Mouse (Mus musculus) spleen, adult 18-20 months (tissue): ENCODE measurements at regions not wholly inside any gene's neighbourhood (a gene's known extent, or its start where the extent isn't known, plus 50 kb on each side); places are given as distances from the start of the nearest gene placed in this dataset.

Experiments used
- DNase-seq, 2 experiments: peaks; one replicate each; pipeline ENCODE4 v3.0.0; 2022; ENCODE audit warnings: mixed read lengths in 2 of 2

GRCm38 (mm10) chr13:31249525-31249924, 275.5 kb downstream of the Gm5447 start:
- no peak for DNase-seq

DNA sequence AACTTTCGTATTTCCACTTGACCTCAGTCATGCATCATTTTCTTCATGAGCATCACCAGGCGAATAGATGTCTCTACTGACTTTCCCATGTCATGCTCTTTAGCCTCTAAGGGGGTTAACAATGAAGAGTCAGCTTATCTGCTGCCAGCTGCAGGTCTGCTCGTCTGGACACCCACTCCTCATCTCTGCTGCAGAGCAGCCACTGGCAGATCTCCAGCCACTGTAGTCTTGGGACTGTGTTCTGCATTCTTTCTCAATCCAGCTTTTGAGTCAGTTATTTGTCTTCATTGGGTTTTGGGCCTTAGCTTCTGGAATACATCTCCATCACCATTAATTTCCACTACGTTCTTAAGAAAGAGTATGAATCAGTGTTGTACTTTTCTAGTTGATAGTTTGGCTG, 280.0 kb downstream of the Gm5447 start:
- no peak for DNase-seq

- no peak for DNase-seq
Observed at GRCm38 (mm10) chr13:31254744-31255143, 280.7 kb downstream of the Gm5447 start.

DNA sequence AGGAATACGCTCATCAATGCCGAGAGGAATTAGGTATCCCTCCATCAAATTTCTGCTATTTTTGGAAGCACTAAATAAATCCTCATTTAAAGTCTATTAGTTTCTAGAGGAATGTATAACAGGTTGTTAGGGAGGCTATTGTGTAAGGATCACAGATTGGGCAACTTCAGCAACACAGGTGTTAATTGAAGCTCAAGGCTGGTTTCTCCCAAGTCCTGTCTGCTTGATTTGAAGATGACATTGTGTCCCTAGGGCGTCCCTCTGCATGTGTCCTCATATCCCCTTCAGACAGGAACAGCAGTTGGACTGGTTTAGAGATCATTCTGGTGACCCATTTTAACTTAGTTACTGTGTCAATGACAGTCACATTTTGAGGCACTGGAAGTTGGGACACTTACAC, 281.5 kb downstream of the Gm5447 start:
- no peak for DNase-seq

DNA sequence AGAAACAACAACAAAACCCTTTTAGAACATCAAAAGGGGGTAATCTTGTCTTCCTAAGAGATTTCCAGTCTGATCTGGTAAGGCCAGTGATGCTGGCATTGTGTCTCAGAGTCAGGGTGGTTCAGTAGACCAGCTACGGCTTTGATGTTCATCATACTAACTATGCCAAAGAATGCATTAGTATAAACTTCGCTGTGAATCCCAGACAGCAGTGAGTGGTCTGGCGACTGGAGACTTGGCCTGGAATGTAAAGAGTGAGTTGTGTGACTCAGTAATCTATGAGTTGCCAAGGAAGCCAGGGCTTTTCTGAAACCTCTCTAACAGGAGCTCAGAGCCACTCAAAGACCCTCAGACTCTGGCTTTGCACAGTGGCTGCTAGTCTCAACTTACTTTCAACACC, 288.1 kb upstream of the Foxq1 start:
- no peak for DNase-seq

DNA sequence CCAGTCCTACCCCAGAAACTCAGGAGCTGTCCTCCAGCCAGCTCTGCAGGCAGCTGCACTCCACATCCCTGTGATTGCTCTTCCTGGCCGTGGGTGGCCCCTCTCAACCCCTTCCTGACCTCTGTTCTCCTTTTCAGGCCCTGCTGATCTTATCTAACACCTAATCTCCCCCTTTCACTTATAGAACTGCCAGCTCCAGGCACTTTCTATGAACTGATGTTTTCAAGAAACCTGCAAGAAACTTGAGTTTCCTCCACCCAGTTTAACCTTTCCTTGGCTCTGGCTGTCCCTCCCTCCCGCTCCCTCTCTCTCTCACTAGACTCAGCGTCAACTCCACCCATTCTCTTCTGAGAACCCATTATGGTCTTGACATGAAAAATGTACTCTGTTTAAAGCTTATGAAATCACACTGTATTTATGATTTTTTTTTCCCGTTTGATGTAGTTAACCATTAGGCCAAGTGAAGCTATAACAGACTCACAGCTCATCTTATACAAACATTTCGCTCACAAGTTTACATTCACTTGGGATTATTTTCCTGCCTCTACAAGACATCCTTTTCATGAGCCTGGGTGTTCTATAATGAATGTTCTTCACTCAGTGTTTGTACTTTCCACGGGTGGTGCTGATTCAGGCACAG, 279.8 kb upstream of the Foxq1 start:
- DNase-seq = no peak

DNA sequence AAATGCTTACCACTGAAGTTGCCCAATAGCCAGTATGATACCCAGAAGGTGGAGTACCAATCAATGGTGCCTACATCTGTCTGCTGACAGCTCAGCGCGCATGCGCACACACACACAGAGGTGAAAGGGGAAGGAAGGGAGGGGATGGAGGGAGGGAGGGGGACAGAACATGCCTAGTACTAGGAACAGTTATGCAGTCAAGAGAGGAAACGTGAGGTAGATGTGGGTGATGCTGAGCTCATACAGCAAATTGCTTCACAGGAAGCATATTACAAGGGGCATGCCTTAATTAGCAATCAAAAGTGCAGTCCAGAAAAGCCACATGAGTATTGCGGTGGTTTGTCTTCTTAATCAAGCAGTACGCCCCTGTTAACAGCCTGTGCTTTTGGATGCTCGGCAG, 265.3 kb upstream of the Foxq1 start:
- no peak for DNase-seq

- no peak for DNase-seq
Observed at GRCm38 (mm10) chr13:31292584-31293387, 263.1 kb upstream of the Foxq1 start.

DNA sequence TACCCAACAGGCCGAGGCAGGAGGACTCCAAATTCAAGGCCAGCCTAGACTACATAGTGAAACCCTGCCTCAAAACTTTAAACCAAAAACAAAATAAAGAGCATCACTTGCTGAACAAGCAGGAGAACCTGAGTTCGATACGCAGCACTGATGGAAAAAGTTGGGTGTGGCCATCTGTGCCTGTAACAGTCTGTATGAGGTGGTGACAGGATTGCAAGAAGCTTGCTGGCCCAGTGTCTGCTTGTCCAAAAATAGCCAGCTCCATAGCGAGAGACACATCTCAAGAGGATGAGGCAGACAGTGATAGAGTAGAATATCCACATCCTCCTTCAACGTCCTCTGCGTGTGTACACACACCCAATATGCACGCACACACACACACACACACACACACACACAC, 261.9 kb upstream of the Foxq1 start:
- DNase-seq = no peak

- DNase-seq = no peak
Observed at GRCm38 (mm10) chr13:31303194-31303593, 252.7 kb upstream of the Foxq1 start.

- DNase-seq = no peak
Observed at GRCm38 (mm10) chr13:31304286-31304865, 251.6 kb upstream of the Foxq1 start.

DNA sequence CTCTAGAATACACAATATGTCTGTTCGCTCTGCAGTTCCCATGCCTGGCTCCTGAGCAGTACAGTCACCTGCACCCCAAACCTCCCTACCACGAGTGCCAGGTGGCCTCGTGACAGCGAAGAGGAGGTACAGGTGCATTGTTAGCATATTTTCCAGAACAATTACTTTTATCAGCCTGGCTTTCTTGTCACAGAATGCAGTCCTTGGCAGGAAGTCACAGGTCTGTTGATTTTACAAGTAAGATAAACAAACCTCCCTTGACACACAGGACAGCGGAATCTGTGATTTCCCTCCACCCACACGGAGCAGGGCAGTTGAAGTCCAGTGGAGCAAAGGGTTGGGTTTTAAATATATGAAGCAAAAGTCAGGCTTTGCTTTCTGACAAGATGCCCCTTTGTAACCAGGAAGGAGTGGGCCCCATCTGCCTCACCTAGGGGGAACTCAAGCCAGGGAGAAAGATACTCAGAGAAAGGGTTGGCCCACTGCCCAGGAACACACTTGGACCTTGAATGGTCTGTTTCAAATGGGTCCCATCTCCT, 246.8 kb upstream of the Foxq1 start:
- DNase-seq = no peak

DNA sequence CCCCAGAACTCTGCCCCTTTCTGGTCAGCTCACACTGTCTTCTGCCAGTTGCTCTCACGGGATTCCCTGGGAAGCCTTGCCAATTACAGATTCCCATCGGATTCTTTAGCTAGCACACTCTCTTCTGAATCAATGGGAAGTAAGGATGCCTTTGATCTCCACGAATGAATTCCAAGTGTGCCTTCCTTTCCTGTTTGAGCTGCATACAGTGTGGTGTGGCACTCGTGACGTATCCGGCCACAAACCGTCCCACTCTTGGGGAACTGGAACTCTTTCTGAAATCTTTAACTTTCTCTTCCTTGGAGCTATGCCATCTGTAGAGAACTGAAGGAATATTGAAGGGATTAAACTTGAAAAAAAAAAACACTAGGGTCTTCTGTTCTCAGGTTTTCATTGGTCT, 243.2 kb upstream of the Foxq1 start:
- no peak for DNase-seq

GRCm38 (mm10) chr13:31313821-31314220, 242.1 kb upstream of the Foxq1 start:
- no peak for DNase-seq

DNA sequence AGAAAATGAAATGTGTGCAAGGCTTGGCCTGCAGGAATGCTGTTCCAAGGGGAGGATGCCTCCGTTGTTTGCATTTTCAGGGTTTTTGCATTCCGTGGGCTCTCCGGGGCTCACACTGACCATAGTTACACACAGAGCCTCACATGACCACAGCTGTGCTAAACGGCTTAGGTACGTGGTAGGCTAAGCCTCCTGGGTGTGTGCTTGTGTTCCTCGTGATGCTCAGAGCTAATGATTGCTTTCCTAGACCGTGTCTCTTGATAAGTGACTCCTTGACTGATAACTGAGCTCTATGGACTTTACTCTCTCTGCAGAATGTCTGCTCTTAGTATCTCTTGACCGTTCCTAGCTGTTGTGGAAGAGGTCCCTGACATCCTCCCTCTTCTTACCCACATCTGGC, 238.9 kb upstream of the Foxq1 start:
- no peak for DNase-seq

DNA sequence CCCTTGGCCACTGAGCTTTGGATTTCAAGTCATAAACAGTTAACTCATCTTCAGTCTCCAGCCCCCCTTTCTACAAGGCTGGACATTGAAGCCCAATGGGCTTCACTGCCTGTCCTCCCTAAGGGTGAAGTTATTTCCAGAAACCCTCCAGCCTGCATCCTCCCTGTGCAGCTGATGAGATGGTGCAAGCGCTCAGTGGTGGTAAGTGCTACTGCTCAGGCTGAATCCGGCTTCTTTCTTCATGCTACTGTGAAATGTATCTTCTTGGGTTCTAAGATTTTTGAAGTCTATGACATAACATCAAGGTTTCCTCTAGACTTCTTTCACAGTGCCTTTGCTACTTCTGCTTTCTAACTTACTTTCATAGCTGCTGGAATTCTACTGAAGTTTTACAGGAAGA, 237.9 kb upstream of the Foxq1 start:
- no peak for DNase-seq

DNA sequence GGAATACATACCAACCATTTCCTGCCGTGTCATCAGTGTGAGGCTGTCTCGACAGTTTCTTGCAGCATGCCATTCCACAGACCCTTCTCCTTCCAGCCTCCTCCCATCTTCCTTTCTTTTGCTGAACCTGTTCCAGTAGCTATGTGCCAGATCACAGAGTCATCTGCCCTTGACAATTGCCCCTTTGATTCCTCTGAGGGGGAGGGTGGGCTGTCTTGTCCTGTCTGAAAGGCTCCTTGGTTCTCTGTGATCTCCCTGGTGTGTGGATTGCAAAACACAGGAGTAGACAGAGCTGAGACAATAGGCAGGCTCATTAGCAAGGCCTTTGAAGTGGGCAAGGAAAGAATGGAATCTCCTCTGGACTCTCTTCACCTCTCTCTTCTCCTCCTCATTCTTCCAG, 234.5 kb upstream of the Foxq1 start:
- DNase-seq = no peak

GRCm38 (mm10) chr13:31326269-31326851, 229.6 kb upstream of the Foxq1 start:
- DNase-seq = no peak

DNA sequence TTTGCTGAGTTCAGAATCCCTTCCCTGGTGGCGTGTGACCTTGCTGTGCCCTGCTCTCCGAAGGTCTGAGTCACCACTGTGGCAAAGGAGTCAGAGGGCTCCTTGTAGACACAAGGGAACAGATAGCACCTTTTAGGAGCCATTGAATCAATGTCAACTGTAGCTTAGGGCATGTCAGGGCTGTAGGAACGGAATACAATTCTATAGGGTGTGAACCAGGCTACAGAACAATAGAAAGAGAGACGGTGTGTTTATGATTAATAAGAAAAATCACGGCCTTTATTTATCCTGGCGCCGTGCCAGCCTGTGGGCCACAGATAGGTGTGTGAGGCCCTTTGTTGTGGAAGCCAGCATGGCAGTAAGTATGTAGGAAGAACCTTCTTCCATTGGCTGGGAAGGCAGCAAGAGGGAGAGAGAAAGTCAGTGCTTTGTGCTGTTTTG, 228.4 kb upstream of the Foxq1 start:
- no peak for DNase-seq

DNA sequence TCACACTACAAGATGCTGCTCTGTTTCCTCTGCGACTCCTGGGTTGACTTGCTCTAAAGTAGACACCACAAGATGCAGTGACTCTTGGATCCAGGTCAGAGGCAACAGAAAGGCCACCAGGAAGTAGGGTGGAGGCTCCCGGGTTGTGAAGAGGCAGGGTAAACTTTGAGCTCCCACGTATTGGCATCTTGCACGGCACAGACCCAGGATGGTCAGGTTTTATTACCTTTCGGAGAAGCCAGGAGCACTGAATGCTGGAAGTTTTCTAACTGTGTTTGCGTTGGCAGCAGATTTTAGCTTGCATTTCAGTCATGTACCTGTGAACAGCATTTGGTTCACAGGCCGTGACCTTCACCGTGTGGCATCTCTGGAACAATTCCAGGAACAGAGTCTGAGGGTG, 227.2 kb upstream of the Foxq1 start:
- no peak for DNase-seq

GRCm38 (mm10) chr13:31330731-31331130, 225.2 kb upstream of the Foxq1 start:
- no peak for DNase-seq

DNA sequence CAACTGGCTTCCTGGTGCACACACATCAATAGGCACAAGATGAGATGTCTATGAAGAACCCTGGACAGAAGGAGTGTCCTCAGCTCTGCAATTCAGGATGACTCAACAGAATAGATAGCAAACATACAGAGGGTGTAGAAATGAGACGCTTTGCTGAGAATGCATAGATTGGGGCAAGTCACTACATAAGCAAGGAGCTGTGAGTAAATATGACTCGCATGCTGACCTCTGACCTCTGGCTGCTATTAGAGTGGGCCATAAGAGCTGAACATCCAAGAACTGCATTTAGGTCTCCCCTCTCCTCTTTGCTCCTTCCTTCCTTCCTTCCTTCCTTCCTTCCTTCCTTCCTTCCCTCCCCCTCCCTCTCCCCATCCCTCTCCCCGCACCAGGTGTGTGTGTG, 221.0 kb upstream of the Foxq1 start:
- no peak for DNase-seq

- no peak for DNase-seq
Observed at GRCm38 (mm10) chr13:31337631-31338030, 218.3 kb upstream of the Foxq1 start.

DNA sequence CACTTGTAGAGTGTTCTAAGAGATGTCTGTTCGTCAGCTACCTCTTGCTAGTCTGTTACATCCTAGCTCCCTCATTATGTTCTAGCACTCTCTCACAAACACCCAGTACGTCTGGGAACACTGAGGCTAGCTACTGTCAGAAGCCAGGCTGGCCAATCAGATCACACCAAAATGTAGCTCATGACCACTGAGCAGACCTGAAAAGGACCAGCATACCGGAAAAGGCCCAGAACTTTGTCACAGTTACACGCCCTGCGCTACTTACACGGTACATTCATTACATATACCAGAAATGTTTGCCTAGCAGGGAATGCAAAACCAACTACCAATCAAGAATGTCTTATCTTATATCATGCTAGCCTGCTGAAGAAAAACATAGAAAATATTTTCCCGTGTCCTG, 216.5 kb upstream of the Foxq1 start:
- no peak for DNase-seq
